Mouse (Mus musculus) forebrain, embryonic 14.5 days (tissue): ENCODE results near the gene Mast4. TPM values are rescaled to one million over a fixed set of nuclear protein-coding genes. Genes with fewer than 3 reads are reported as not detected.

Experiments used
- ATAC-seq: fragments of 200-750 bp; cut with Nextera tagmentation; 2 replicates; pipeline ENCODE4 v1.8.0; 2017; ENCODE audit warnings: mild to moderate bottlenecking, moderate library complexity
- DNase-seq: peaks from one replicate; pipeline ENCODE4 v3.0.0-alpha.2; 2015; ENCODE audit warnings: low spot score
- H3K27ac ChIP-seq: fragments of 300-500 bp; sonication (generic); 2 replicates; pipeline ENCODE4 v1.5.1; 2014; ENCODE audit warnings: low read depth, mild to moderate bottlenecking, control low read depth, low read length, moderate library complexity
- H3K27me3 ChIP-seq: fragments of 300-500 bp; sonication (generic); replicated peaks from 2 replicates; pipeline ENCODE4 v1.6.1; 2014; ENCODE audit warnings: low read length, control low read depth, mixed read lengths; ENCODE audit not compliant: control insufficient read depth, insufficient read depth
- H3K36me3 ChIP-seq: fragments of 300-500 bp; sonication (generic); 2 replicates; pipeline ENCODE4 v1.6.1; 2014; ENCODE audit warnings: low read length, control low read depth; ENCODE audit not compliant: control insufficient read depth, insufficient read depth
- H3K4me1 ChIP-seq: fragments of 300-500 bp; sonication (generic); 2 replicates; pipeline ENCODE4 v1.6.1; 2014; ENCODE audit warnings: antibody characterized with exemption, low read length, control low read depth; ENCODE audit not compliant: control insufficient read depth, insufficient read depth
- H3K4me2 ChIP-seq: fragments of 300-500 bp; sonication (generic); 2 replicates; pipeline ENCODE4 v1.6.1; 2014; ENCODE audit warnings: mild to moderate bottlenecking, control low read depth, low read length
- H3K4me3 ChIP-seq: fragments of 300-500 bp; sonication (generic); 2 replicates; pipeline ENCODE4 v1.5.1; 2014; ENCODE audit warnings: low read depth, low read length, control low read depth
- H3K9ac ChIP-seq: fragments of 300-500 bp; sonication (generic); 2 replicates; pipeline ENCODE4 v1.6.1; 2014; ENCODE audit warnings: mild to moderate bottlenecking, low read length, control low read depth, moderate library complexity
- H3K9me3 ChIP-seq: fragments of 300-500 bp; sonication (generic); replicated peaks from 2 replicates; pipeline ENCODE4 v1.6.1; 2016; ENCODE audit warnings: low read length, control low read depth, mixed read lengths; ENCODE audit not compliant: control insufficient read depth
- WGBS: fragments of 180-500 bp; shearing (Covaris S2); extraction: QIAGEN DNeasy Blood & Tissue Kit; methylation state at CpG from one replicate; pipeline ENCODE4 v1.1.7; 2014; 5-methylcytosine and 5-hydroxymethylcytosine counted together
- polyA plus RNA-seq: library from polyadenylated mRNA; unstranded; fragments of >200 nt; fragmentation: Nextera tagmentation; extraction: Ambion mirVana; gene quantifications from 2 replicates; pipeline ENCODE4 v1.2.1, GENCODE M21; 2014

Mast4 gene
- polyA plus RNA-seq, 1 experiment from 2014 or later, result 11.7 TPM

- WGBS, result 90% methylated on average over 13 of the region's 13 CpGs
- DNase-seq, result no peak
These were observed 194.2 kb downstream of the Mast4 start for GRCm38 (mm10) chr13:103140051-103140450.

GRCm38 (mm10) chr13:103138298-103138697 lies 196.0 kb downstream of the Mast4 start:
- Histone ChIP-seq H3K9ac (no peak overlapping the region), H3K4me3 (no peak overlapping the region), H3K36me3 (no peaks in the 10 kb centered on the region), H3K27me3 (no peaks in the 10 kb centered on the region), H3K4me2 (no peak overlapping the region), H3K9me3 (no peaks in the 10 kb centered on the region), H3K27ac (no peak overlapping the region), H3K4me1 (no peaks in the 10 kb centered on the region)
- DNase-seq (no peak), ATAC-seq (no peak)

More at GRCm38 (mm10) chr13:103140051-103140450, 194.2 kb downstream of the Mast4 start:
- no peaks in the 10 kb centered on the region for H3K27me3 ChIP-seq
- H3K9ac ChIP-seq, result no peak overlapping the region
- H3K36me3 ChIP-seq, result no peaks in the 10 kb centered on the region
- no peak for ATAC-seq
- H3K4me1 ChIP-seq, result no peaks in the 10 kb centered on the region
- no peak overlapping the region for H3K4me3 ChIP-seq
- H3K27ac ChIP-seq, result no peak overlapping the region
- H3K4me2 ChIP-seq, result no peak overlapping the region
- H3K9me3 ChIP-seq, result no peaks in the 10 kb centered on the region

GRCm38 (mm10) chr13:103135224-103135883 lies 198.9 kb downstream of the Mast4 start:
- H3K4me3 ChIP-seq, result no peak overlapping the region
- no peak for ATAC-seq
- 91% methylated on average over 17 of the region's 17 CpGs for WGBS

GRCm38 (mm10) chr13:103131781-103132180 lies 202.5 kb downstream of the Mast4 start:
- Histone ChIP-seq H3K9me3 (no peaks in the 10 kb centered on the region), H3K4me3 (no peak overlapping the region), H3K4me2 (no peak overlapping the region), H3K27ac (no peak overlapping the region), H3K27me3 (no peaks in the 10 kb centered on the region), H3K36me3 (no peaks in the 10 kb centered on the region), H3K9ac (no peak overlapping the region), H3K4me1 (no peaks in the 10 kb centered on the region)
- DNase-seq, result no peak
- WGBS, result 86% methylated on average over 2 of the region's 2 CpGs
- no peak for ATAC-seq

More at GRCm38 (mm10) chr13:103135224-103135883, 198.9 kb downstream of the Mast4 start:
- Histone ChIP-seq H3K9ac (no peak overlapping the region), H3K27ac (no peak overlapping the region), H3K27me3 (no peaks in the 10 kb centered on the region), H3K36me3 (no peaks in the 10 kb centered on the region), H3K4me1 (no peaks in the 10 kb centered on the region), H3K4me2 (no peak overlapping the region), H3K9me3 (no peaks in the 10 kb centered on the region)
- peak; percentile 36 for DNase-seq

GRCm38 (mm10) chr13:103129130-103129797 lies 205.0 kb downstream of the Mast4 start:
- Histone ChIP-seq H3K4me2 (no peak overlapping the region), H3K4me3 (no peak overlapping the region), H3K27me3 (no peaks in the 10 kb centered on the region), H3K27ac (no peak overlapping the region), H3K36me3 (no peaks in the 10 kb centered on the region), H3K9ac (no peak overlapping the region), H3K9me3 (no peaks in the 10 kb centered on the region), H3K4me1 (no peaks in the 10 kb centered on the region)
- WGBS, result 40% methylated on average over 6 of the region's 6 CpGs
- ATAC-seq (no peak), DNase-seq (no peak)

- ATAC-seq (no peak), DNase-seq (no peak)
- Histone ChIP-seq H3K4me3 (no peak overlapping the region), H3K9me3 (no peaks in the 10 kb centered on the region), H3K27ac (no peak overlapping the region), H3K4me1 (no peaks in the 10 kb centered on the region), H3K4me2 (no peak overlapping the region), H3K9ac (no peak overlapping the region), H3K36me3 (no peaks in the 10 kb centered on the region), H3K27me3 (no peaks in the 10 kb centered on the region)
- WGBS, result 70% methylated on average over 7 of the region's 7 CpGs
These were observed 205.6 kb downstream of the Mast4 start for GRCm38 (mm10) chr13:103128729-103129128.

GRCm38 (mm10) chr13:103127594-103127993 lies 206.7 kb downstream of the Mast4 start:
- WGBS, result 76% methylated on average over 5 of the region's 5 CpGs
- peak; percentile 62; the same call in 1 of the 2 replicates for ATAC-seq
- H3K4me1 ChIP-seq, result no peaks in the 10 kb centered on the region
- peak; percentile 63 for DNase-seq
- no peak overlapping the region for H3K27ac ChIP-seq
- H3K4me3 ChIP-seq, result no peak overlapping the region
- H3K36me3 ChIP-seq, result no peaks in the 10 kb centered on the region
- no peaks in the 10 kb centered on the region for H3K27me3 ChIP-seq
- H3K9ac ChIP-seq, result no peak overlapping the region
- H3K9me3 ChIP-seq, result no peaks in the 10 kb centered on the region
- no peak overlapping the region for H3K4me2 ChIP-seq

- Histone ChIP-seq H3K27me3 (no peaks in the 10 kb centered on the region), H3K4me1 (no peaks in the 10 kb centered on the region; the same call in 1 of the 2 replicates), H3K4me2 (no peak overlapping the region), H3K9me3 (no peaks in the 10 kb centered on the region), H3K9ac (no peak overlapping the region), H3K4me3 (no peak overlapping the region), H3K36me3 (no peaks in the 10 kb centered on the region), H3K27ac (no peak overlapping the region)
- no peak for ATAC-seq
- WGBS, result 87% methylated on average over 9 of the region's 9 CpGs
- DNase-seq, result no peak
These were observed 210.6 kb downstream of the Mast4 start for GRCm38 (mm10) chr13:103123716-103124115.
